Mouse (Mus musculus) splenic B cell, adult 2 months (primary cell): ENCODE results near the gene Zfp950.
A peak's percentile ranks its signal among the peaks of the same experiment; 100 is the strongest.
"Not testable (repeated sequence)": the region's sequence is repeated elsewhere in the genome, so short reads cannot be mapped to it uniquely, and the experiment has no call there.

Experiments
- DNase-seq: peaks from one replicate; pipeline ENCODE4 v3.0.0-alpha.2; 2011; ENCODE audit warnings: low read depth, low spot score
- H3K27me3 ChIP-seq: 2 replicates; pipeline ENCODE4 v1.6.1; 2012; ENCODE audit warnings: mild to moderate bottlenecking, low read length, moderate library complexity, mixed read lengths; ENCODE audit not compliant: control insufficient read depth, poor library complexity, insufficient read depth, severe bottlenecking
- H3K36me3 ChIP-seq: 2 replicates; pipeline ENCODE4 v1.6.1; 2012; ENCODE audit warnings: mild to moderate bottlenecking, low read length, moderate library complexity, mixed read lengths; ENCODE audit not compliant: control insufficient read depth, poor library complexity, insufficient read depth, severe bottlenecking

Gene Zfp950

DNA sequence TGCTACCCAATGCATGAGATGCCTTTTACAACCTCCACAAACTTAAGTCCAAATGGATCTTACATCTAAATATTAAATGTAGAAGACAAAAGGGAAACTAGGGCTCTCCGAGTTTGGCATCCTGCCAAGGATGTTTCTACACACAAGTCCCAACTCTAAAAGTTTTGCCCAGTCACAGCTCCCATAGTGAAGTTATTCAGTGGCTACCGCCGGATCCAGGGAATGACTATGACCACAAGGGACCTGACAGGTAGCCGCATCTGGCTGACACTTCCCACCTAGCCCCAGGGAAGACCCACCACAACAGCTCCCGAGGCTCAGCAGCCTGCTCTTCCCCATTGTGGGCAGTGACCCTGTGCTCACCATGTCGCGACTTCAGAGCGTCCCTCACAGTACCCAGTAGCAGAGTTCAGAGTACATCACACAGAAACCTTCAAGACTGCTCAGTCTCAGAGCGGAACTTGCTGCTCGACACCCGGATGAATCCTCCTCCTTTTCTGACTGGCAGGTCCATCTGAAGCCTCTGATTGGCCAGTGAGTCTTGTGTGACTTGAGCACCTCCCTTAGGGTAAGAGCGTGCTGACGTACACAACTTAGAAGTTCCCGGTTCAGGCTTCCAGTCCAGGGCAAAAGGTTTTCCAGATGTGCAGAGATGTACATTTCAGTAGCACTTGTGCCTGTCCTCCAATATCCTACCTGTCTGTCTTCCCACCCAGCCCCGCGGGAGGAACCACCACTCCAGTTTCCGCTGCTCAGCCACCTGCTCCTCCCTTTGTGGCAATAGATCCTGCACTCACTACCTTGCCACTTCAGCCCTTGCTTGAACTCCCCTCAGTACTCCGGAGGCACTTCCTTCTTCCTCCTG, at the start of gene Zfp950:
Gene Zfp950 (minus strand): TSS at position 499 of the 865 bp plus-strand sequence.
- DNase-seq, result peak; percentile 92

GRCm38 (mm10) chr19:61183590-61183989, 43.0 kb upstream of the Zfp950 start, which contains the start of gene Gm6020:
TSS of gene Gm6020 (plus strand) at chr19:61183890.
- not testable (repeated sequence) for DNase-seq, H3K27me3 ChIP-seq, H3K36me3 ChIP-seq

More for the DNA sequence above, at the start of gene Zfp950:
- no peaks in the 10 kb centered on the region; the same call in 1 of the 2 replicates for H3K27me3 ChIP-seq
- H3K36me3 ChIP-seq, result no peaks in the 10 kb centered on the region

- Histone ChIP-seq H3K27me3 (no peaks in the 10 kb centered on the region), H3K36me3 (no peaks in the 10 kb centered on the region)
- no peak for DNase-seq
Observed at GRCm38 (mm10) chr19:61175756-61176324, 35.2 kb upstream of the Zfp950 start, which contains the start of gene Gm7102. TSS of gene Gm7102 (minus strand) at chr19:61176309.

DNA sequence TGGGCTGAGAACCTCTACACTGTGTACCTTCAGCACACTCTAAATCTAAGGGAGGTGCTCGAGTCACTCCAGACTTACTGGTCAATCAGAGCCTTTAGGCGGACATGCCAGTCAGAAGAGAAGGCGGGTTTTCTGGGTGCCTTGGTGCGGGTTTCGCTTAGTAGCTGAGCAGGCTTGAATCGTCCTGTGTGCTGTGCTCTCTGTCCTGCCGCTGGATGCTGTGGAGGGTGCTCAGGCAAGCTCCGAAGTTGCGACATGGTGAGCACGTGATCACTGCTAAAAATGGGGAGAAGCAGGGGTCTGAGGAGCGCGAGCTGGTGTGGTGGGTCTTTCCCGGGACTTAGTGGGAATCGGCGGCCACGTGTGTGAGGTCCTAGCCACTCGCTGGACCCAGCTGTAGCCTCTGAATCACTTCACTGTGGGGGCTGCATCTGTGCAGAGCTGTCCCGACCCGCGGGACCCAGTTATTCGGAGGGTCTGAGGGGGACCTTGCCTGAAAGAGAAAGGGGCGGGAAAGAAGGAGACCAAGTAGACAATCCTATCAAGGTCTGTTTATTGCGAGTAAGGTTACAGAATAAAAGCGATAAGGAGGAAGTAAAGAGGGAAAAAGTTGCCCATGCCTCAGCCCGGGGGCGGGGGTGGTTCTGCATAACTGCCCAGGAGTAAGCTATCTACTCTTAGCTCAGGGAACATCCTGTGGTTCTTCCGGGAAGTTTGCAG, 11.2 kb upstream of the Zfp950 start:
- peak; percentile 70 for DNase-seq
- no peaks in the 10 kb centered on the region for H3K36me3 ChIP-seq
- H3K27me3 ChIP-seq, result no peaks in the 10 kb centered on the region

DNA sequence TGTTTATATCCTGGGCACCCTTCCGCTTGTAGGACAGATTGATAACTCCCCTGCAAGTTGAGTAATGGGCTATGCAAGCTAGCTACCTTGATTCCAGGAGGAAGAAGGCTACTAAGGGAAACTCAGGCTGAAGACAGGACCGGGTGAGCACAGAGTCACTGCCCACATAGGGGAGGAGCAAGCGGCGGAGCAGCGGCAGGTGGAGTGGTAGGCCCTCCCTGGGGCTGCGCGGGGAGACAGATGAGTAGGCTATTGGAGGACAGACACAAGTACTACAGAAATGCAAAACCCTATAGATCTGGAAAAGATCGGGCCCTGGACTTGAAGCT, 10.7 kb upstream of the Zfp950 start:
- peak; percentile 67 for DNase-seq
- H3K36me3 ChIP-seq, result no peaks in the 10 kb centered on the region
- H3K27me3 ChIP-seq, result no peaks in the 10 kb centered on the region

DNA sequence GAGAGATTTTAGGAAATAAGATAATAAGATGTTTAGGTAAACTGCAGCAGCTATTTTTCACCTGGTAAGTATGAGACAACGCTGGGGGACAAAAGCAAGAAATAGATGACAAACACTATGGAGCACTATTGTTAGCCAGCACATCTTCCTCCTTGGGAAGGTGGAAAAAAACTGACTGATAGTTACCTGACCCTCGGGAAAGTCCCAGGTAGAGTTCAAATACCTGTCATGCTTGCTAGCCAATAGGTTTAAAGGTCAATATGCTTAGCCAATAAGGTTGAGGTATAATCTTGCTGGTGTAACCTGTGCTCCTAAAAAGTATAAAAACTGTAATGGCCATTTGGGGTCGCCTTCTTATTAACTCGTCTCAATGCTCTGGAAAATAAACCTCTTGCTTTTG, 659 bp upstream of the Zfp950 start:
- Histone ChIP-seq H3K36me3 (no peaks in the 10 kb centered on the region), H3K27me3 (no peaks in the 10 kb centered on the region; the same call in 1 of the 2 replicates)
- no peak for DNase-seq

DNA sequence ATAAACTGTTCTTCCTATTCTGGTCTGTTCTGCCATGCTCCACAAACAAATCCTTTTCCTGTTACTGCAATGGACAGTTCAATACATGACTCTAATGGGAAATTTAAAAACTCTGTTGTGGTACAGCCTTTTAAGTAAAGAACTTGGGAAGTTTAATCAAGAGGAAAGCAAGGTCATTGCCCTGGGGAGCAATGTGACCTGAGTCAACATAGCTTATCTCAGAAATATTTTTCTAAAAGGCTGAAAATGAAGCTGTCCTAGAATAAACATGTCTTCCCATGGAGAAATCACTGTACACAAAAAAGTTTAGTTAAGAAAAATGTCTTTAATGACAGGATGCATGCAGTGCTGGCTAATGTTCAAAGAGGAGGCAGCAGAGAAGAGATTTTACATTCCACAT, 2.0 kb downstream of the Zfp950 start:
- H3K27me3 ChIP-seq, result no peaks in the 10 kb centered on the region; the same call in 1 of the 2 replicates
- no peak for DNase-seq
- no peaks in the 10 kb centered on the region for H3K36me3 ChIP-seq

DNA sequence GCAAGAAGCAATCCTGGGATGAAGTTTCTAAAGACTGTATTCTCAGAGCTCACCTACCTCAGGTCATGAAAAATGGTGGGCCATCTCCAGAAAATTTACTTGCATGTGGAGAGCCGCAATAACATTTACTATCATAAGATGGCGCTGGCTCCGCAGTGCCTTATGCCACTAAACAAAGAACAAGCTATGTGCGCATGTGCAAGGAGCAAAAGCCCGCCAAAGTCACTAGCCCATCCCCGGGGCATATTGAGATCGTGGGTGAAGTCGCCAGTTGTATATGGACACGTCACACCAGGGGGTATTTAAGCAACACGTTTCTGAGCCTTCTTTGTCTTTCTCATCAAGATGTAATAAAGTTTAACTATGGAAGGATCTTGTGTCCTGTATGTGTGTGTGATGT, 9.5 kb downstream of the Zfp950 start:
- DNase-seq, result no peak
- H3K36me3 ChIP-seq, result peaks cover 3% of the 10 kb centered on the region; the same call in 1 of the 2 replicates
- no peaks in the 10 kb centered on the region for H3K27me3 ChIP-seq

GRCm38 (mm10) chr19:61110184-61110583, 30.5 kb downstream of the Zfp950 start:
- DNase-seq, result peak; percentile 33
- no peaks in the 10 kb centered on the region for H3K36me3 ChIP-seq

DNA sequence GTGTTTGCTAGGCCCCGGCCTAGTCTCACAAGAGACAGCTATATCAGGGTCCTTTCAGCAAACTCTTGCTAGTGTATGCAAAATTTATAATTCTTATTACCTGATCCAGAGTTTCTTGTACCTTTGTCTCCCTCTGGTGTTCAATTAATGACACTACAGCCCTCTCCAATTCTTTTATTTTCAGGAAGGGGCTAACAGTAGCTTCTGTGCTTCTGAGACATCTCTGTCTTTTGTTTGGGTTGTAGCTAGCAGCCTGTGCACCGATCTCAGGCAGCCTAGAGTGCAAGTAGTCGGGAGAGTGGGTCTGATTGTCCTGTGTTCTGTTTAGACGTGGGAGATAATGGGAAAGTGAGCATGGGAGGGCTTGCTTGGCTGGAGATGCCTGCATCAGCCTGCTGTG, 42.9 kb downstream of the Zfp950 start:
- Histone ChIP-seq H3K36me3 (no peaks in the 10 kb centered on the region), H3K27me3 (no peaks in the 10 kb centered on the region)
- peak; percentile 63 for DNase-seq

More at GRCm38 (mm10) chr19:61110184-61110583, 30.5 kb downstream of the Zfp950 start:
- H3K27me3 ChIP-seq, result no peaks in the 10 kb centered on the region

DNA sequence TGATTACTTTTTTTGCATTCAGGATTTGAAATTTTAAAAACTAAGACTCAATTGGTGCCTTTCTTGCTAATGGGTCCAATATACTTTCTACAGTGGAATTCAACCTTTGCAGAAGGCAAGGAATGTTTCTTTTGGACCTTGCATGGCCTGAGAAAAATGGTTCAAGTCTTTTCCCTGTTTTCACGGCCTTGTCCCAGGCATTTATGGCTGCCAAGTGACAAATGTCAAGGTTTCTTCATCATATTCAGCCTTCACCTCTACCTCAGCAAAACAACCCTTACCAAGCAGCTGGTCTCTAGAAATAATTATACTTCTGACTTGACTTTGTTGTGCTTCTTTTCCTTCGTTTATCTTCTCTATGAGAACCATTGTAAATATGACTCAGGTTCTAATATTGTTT, 43.9 kb downstream of the Zfp950 start:
- DNase-seq, result no peak
- no peaks in the 10 kb centered on the region for H3K27me3 ChIP-seq
- H3K36me3 ChIP-seq, result no peaks in the 10 kb centered on the region

- no peak for DNase-seq
- no peaks in the 10 kb centered on the region for H3K36me3 ChIP-seq
- H3K27me3 ChIP-seq, result no peaks in the 10 kb centered on the region
Observed at GRCm38 (mm10) chr19:61090541-61090940, 50.1 kb downstream of the Zfp950 start.

GRCm38 (mm10) chr19:61089001-61089400, 51.6 kb downstream of the Zfp950 start:
- DNase-seq, result no peak
- H3K27me3 ChIP-seq, result no peaks in the 10 kb centered on the region
- no peaks in the 10 kb centered on the region for H3K36me3 ChIP-seq

DNA sequence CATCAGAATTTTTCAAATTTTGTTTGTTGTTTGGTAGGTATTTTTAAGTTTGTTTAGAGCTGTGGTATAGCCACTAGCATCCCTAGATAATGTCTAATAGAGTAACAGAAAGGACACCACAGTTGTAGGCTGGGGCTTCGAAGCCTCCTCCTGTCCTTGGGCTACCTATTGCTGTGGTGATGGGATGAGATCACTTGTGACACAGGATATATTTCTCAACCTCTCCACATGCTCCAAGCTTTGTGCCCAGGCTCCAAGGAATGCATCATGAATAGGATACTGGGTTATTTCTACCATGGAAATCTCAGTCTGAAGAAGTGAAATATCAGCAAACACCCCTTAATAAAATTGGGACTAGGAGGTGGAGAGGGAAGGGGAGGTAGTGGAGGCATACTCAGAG, 52.9 kb downstream of the Zfp950 start:
- Histone ChIP-seq H3K27me3 (no peaks in the 10 kb centered on the region), H3K36me3 (no peaks in the 10 kb centered on the region)
- DNase-seq, result no peak

DNA sequence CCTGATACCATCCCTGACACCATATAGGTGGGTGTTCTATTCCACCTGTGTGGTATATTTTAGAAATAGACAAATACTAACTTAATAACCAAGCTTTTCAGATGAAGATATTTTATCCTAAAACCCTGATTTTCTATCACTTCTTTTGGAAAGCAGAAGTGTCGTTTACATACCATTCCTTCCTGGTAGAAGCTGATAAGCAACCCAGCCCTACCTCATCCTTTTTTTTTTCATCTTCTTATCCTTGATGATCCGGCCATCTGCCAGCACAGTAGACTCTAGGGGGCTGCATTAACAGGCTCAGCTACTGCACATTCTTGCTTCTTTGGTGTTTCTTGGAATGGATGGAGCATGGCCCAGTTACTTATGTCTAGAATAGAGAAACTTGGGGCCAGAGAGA, 55.4 kb downstream of the Zfp950 start:
- Histone ChIP-seq H3K36me3 (no peaks in the 10 kb centered on the region), H3K27me3 (no peaks in the 10 kb centered on the region)
- DNase-seq, result no peak
